Mouse (Mus musculus): ENCODE results near the gene Slc9a6. TPM values are rescaled to one million over a fixed set of nuclear protein-coding genes. Genes with fewer than 3 reads are reported as not detected.

The Slc9a6 gene
- polyA plus RNA-seq, 1 experiment: 10.8 TPM

GRCm38 (mm10) chrX:56606536-56606935, 3.0 kb upstream of the Slc9a6 start:
- no peak overlapping the region for H3K4me2 ChIP-seq (ENCODE audit: low read depth)
- TF ChIP-seq MAX (IDR thresholded peaks at IDR 0.05; ENCODE audit: low read depth): no peak
- no peak for TF ChIP-seq POLR2AphosphoS2 (IDR thresholded peaks at IDR 0.05; ENCODE audit: insufficient read length, low read depth)
- no peak for TF ChIP-seq MYOD1 (IDR thresholded peaks at IDR 0.05; ENCODE audit: control insufficient read depth in 1 of 3, insufficient read length in 2 of 3, low read depth in 2 of 3)
- TF ChIP-seq MYOG (IDR thresholded peaks at IDR 0.05; ENCODE audit: control insufficient read depth in 1 of 3, insufficient read depth in 1 of 3, insufficient read length in 2 of 3, low read depth in 2 of 3): no peak
- TF ChIP-seq USF1 (IDR thresholded peaks at IDR 0.05; ENCODE audit: low read depth): no peak
- TF ChIP-seq TCF3 (IDR thresholded peaks at IDR 0.05; ENCODE audit: insufficient read length, low read depth): no peak
- TF ChIP-seq TCF12 (IDR thresholded peaks at IDR 0.05; ENCODE audit: insufficient read depth, poor library complexity, severe bottlenecking): no peak
- no peak for TF ChIP-seq E2F4 (IDR thresholded peaks at IDR 0.05; ENCODE audit: insufficient read depth)
- TF ChIP-seq REST (IDR thresholded peaks at IDR 0.05; ENCODE audit: insufficient read depth, insufficient read length): no peak
- no peak for TF ChIP-seq POLR2A (IDR thresholded peaks at IDR 0.05; ENCODE audit: insufficient read length, low read depth)
- TF ChIP-seq SRF (IDR thresholded peaks at IDR 0.05; ENCODE audit: control insufficient read depth, insufficient read length, low read depth): no peak
- TF ChIP-seq CEBPB (IDR thresholded peaks at IDR 0.05; ENCODE audit: insufficient read depth, poor library complexity, severe bottlenecking): no peak
- no peaks in the 10 kb centered on the region for H3K36me3 ChIP-seq (ENCODE audit: control insufficient read depth, insufficient read depth)
- no peaks in the 10 kb centered on the region for H3K79me2 ChIP-seq (ENCODE audit: control insufficient read depth, insufficient read depth)
- no peaks in the 10 kb centered on the region for H3K27me3 ChIP-seq (ENCODE audit: control insufficient read depth, insufficient read depth, insufficient read length)
- no peak overlapping the region for H3ac ChIP-seq (ENCODE audit: control insufficient read depth, insufficient read length)
- no peak overlapping the region for H3K4me3 ChIP-seq

GRCm38 (mm10) chrX:56607032-56607710, 2.4 kb upstream of the Slc9a6 start:
- no peak overlapping the region for H3K4me3 ChIP-seq
- no peak overlapping the region for H3K4me2 ChIP-seq (ENCODE audit: low read depth)
- no peaks in the 10 kb centered on the region for H3K27me3 ChIP-seq (ENCODE audit: control insufficient read depth, insufficient read depth, insufficient read length)
- no peaks in the 10 kb centered on the region for H3K79me2 ChIP-seq (ENCODE audit: control insufficient read depth, insufficient read depth)
- no peak overlapping the region for H3ac ChIP-seq (ENCODE audit: control insufficient read depth, insufficient read length)
- TF ChIP-seq E2F4 (IDR thresholded peaks at IDR 0.05; ENCODE audit: insufficient read depth): no peak
- TF ChIP-seq POLR2A (IDR thresholded peaks at IDR 0.05; ENCODE audit: insufficient read length, low read depth): no peak
- TF ChIP-seq MAX (IDR thresholded peaks at IDR 0.05; ENCODE audit: low read depth): no peak
- no peak for TF ChIP-seq MYOG (IDR thresholded peaks at IDR 0.05; ENCODE audit: control insufficient read depth in 1 of 3, insufficient read depth in 1 of 3, insufficient read length in 2 of 3, low read depth in 2 of 3)
- TF ChIP-seq REST (IDR thresholded peaks at IDR 0.05; ENCODE audit: insufficient read depth, insufficient read length): no peak
- H3K36me3 ChIP-seq (ENCODE audit: control insufficient read depth, insufficient read depth): no peaks in the 10 kb centered on the region

GRCm38 (mm10) chrX:56609285-56609622, 303 bp upstream of the Slc9a6 start:
- Histone ChIP-seq H3ac (ENCODE audit: control insufficient read depth, insufficient read length) (peak overlapping the region; percentile 54), H3K36me3 (ENCODE audit: control insufficient read depth, insufficient read depth) (no peaks in the 10 kb centered on the region), H3K27me3 (ENCODE audit: control insufficient read depth, insufficient read depth, insufficient read length) (no peaks in the 10 kb centered on the region), H3K79me2 (ENCODE audit: control insufficient read depth, insufficient read depth) (no peaks in the 10 kb centered on the region), H3K4me2 (ENCODE audit: low read depth) (peak overlapping the region; percentile 78), H3K4me3 (peak overlapping the region; percentile 50)
- TF ChIP-seq TCF3 (IDR thresholded peaks at IDR 0.05; ENCODE audit: insufficient read length, low read depth) (no peak), POLR2AphosphoS2 (IDR thresholded peaks at IDR 0.05; ENCODE audit: insufficient read length, low read depth) (no peak), SRF (IDR thresholded peaks at IDR 0.05; ENCODE audit: control insufficient read depth, insufficient read length, low read depth) (no peak), MAX (IDR thresholded peaks at IDR 0.05; ENCODE audit: low read depth) (no peak), CEBPB (IDR thresholded peaks at IDR 0.05; ENCODE audit: insufficient read depth, poor library complexity, severe bottlenecking) (no peak), MYOG (IDR thresholded peaks at IDR 0.05; ENCODE audit: control insufficient read depth in 1 of 3, insufficient read depth in 1 of 3, insufficient read length in 2 of 3, low read depth in 2 of 3) (no peak), TCF12 (IDR thresholded peaks at IDR 0.05; ENCODE audit: insufficient read depth, poor library complexity, severe bottlenecking) (no peak), E2F4 (IDR thresholded peaks at IDR 0.05; ENCODE audit: insufficient read depth) (no peak), POLR2A (IDR thresholded peaks at IDR 0.05; ENCODE audit: insufficient read length, low read depth) (no peak), REST (IDR thresholded peaks at IDR 0.05; ENCODE audit: insufficient read depth, insufficient read length) (no peak), USF1 (IDR thresholded peaks at IDR 0.05; ENCODE audit: low read depth) (no peak), MYOD1 (IDR thresholded peaks at IDR 0.05; ENCODE audit: control insufficient read depth in 1 of 3, insufficient read length in 2 of 3, low read depth in 2 of 3) (no peak)

GRCm38 (mm10) chrX:56610318-56610694, 749 bp downstream of the Slc9a6 start:
- Histone ChIP-seq H3K4me3 (peak overlapping the region; percentile 50), H3ac (ENCODE audit: control insufficient read depth, insufficient read length) (peak overlapping the region; percentile 54), H3K36me3 (ENCODE audit: control insufficient read depth, insufficient read depth) (no peaks in the 10 kb centered on the region), H3K4me2 (ENCODE audit: low read depth) (peak overlapping the region; percentile 74), H3K79me2 (ENCODE audit: control insufficient read depth, insufficient read depth) (no peaks in the 10 kb centered on the region), H3K27me3 (ENCODE audit: control insufficient read depth, insufficient read depth, insufficient read length) (no peaks in the 10 kb centered on the region)
- TF ChIP-seq POLR2AphosphoS2 (IDR thresholded peaks at IDR 0.05; ENCODE audit: insufficient read length, low read depth) (no peak), USF1 (IDR thresholded peaks at IDR 0.05; ENCODE audit: low read depth) (no peak), CEBPB (IDR thresholded peaks at IDR 0.05; ENCODE audit: insufficient read depth, poor library complexity, severe bottlenecking) (no peak), MAX (IDR thresholded peaks at IDR 0.05; ENCODE audit: low read depth) (no peak), TCF12 (IDR thresholded peaks at IDR 0.05; ENCODE audit: insufficient read depth, poor library complexity, severe bottlenecking) (no peak), SRF (IDR thresholded peaks at IDR 0.05; ENCODE audit: control insufficient read depth, insufficient read length, low read depth) (no peak), MYOD1 (IDR thresholded peaks at IDR 0.05; ENCODE audit: control insufficient read depth in 1 of 3, insufficient read length in 2 of 3, low read depth in 2 of 3) (no peak), REST (IDR thresholded peaks at IDR 0.05; ENCODE audit: insufficient read depth, insufficient read length) (no peak), E2F4 (IDR thresholded peaks at IDR 0.05; ENCODE audit: insufficient read depth) (no peak), POLR2A (IDR thresholded peaks at IDR 0.05; ENCODE audit: insufficient read length, low read depth) (no peak), TCF3 (IDR thresholded peaks at IDR 0.05; ENCODE audit: insufficient read length, low read depth) (no peak), MYOG (IDR thresholded peaks at IDR 0.05; ENCODE audit: control insufficient read depth in 1 of 3, insufficient read depth in 1 of 3, insufficient read length in 2 of 3, low read depth in 2 of 3) (no peak)

Data from myocyte (in vitro differentiated cells).